Mouse (Mus musculus) limb, embryonic 12.5 days (tissue): ENCODE data around the gene Cdc34. TPM values are rescaled to one million over a fixed set of nuclear protein-coding genes. Genes with fewer than 3 reads are reported as not detected.

Experiments used
- polyA plus RNA-seq: library from polyadenylated mRNA; unstranded; fragments of >200 nt; fragmentation: Nextera tagmentation; extraction: Ambion mirVana; gene quantifications from 2 replicates; pipeline ENCODE4 v1.2.1, GENCODE M21; 2016

Gene Cdc34
- polyA plus RNA-seq, 1 experiment from 2014 or later: 149 TPM

Other genes with a start within 250 kb of the Cdc34 start
- gene Vmn2r83, start 213.5 kb upstream of the Cdc34 start, polyA plus RNA-seq: not detected in 2 replicates
- gene Plpp2, start 148.4 kb upstream of the Cdc34 start, polyA plus RNA-seq: 20.4 and 21.2 TPM in 2 replicates
- 74.8 and 78.1 TPM in 2 replicates for gene Mier2, start 127.0 kb upstream of the Cdc34 start, polyA plus RNA-seq
- not detected in 2 replicates for gene Theg, start 94.9 kb upstream of the Cdc34 start, polyA plus RNA-seq
- not detected in 2 replicates for gene C2cd4c, start 68.2 kb upstream of the Cdc34 start, polyA plus RNA-seq
- gene Shc2, start 44.3 kb upstream of the Cdc34 start, polyA plus RNA-seq: 12.0 and 12.2 TPM in 2 replicates
- gene Odf3l2, start 36.5 kb upstream of the Cdc34 start, polyA plus RNA-seq: not detected in 2 replicates
- 7.1 and 7.2 TPM in 2 replicates for gene Madcam1, start 17.6 kb upstream of the Cdc34 start, polyA plus RNA-seq
- 57.6 and 63.1 TPM in 2 replicates for gene Tpgs1, start 12.8 kb upstream of the Cdc34 start, polyA plus RNA-seq
- gene Gzmm, start 6.8 kb downstream of the Cdc34 start, polyA plus RNA-seq: 0.74 and 1.2 TPM in 2 replicates
- 676 and 680 TPM in 2 replicates for gene Bsg, start 22.3 kb downstream of the Cdc34 start, polyA plus RNA-seq
- 0.15 TPM in 1 of 2 replicates, not detected in the other for gene Hcn2, start 34.4 kb downstream of the Cdc34 start, polyA plus RNA-seq
- gene Polrmt, start 64.4 kb downstream of the Cdc34 start, polyA plus RNA-seq: 54.0 and 54.1 TPM in 2 replicates
- gene Fgf22, start 72.9 kb downstream of the Cdc34 start, polyA plus RNA-seq: 0.24 and 0.60 TPM in 2 replicates
- gene Rnf126, start 84.8 kb downstream of the Cdc34 start, polyA plus RNA-seq: 108 and 113 TPM in 2 replicates
- gene Fstl3, start 95.1 kb downstream of the Cdc34 start, polyA plus RNA-seq: 3.0 and 4.0 TPM in 2 replicates
- not detected in 2 replicates for gene Prss57, start 108.8 kb downstream of the Cdc34 start, polyA plus RNA-seq
- 121 TPM in 2 replicates for gene Palm, start 111.4 kb downstream of the Cdc34 start, polyA plus RNA-seq
- gene Misp, start 138.8 kb downstream of the Cdc34 start, polyA plus RNA-seq: 0.28 and 0.67 TPM in 2 replicates
- 373 and 403 TPM in 2 replicates for gene Ptbp1, start 172.2 kb downstream of the Cdc34 start, polyA plus RNA-seq
- 15.1 and 15.3 TPM in 2 replicates for gene Prtn3, start 192.3 kb downstream of the Cdc34 start, polyA plus RNA-seq
- 157 and 162 TPM in 2 replicates for gene Plppr3, start 192.4 kb downstream of the Cdc34 start, polyA plus RNA-seq
- not detected in 2 replicates for gene Elane, start 204.1 kb downstream of the Cdc34 start, polyA plus RNA-seq
- gene Cfd, start 208.7 kb downstream of the Cdc34 start, polyA plus RNA-seq: not detected in 2 replicates
- gene Med16, start 226.7 kb downstream of the Cdc34 start, polyA plus RNA-seq: 50.8 and 53.7 TPM in 2 replicates
- gene Gm26602, start 228.7 kb downstream of the Cdc34 start, polyA plus RNA-seq: 5.5 and 21.1 TPM in 2 replicates
- gene Kiss1r, start 234.8 kb downstream of the Cdc34 start, polyA plus RNA-seq: 1.1 and 1.2 TPM in 2 replicates
- gene R3hdm4, start 239.0 kb downstream of the Cdc34 start, polyA plus RNA-seq: 149 and 161 TPM in 2 replicates
- gene Arid3a, start 244.8 kb downstream of the Cdc34 start, polyA plus RNA-seq: 8.4 and 8.6 TPM in 2 replicates